Mouse (Mus musculus): ENCODE measurements around the gene Rasl12.

The Rasl12 gene

GRCm38 (mm10) chr9:65398279-65398678 lies at the start of gene Rasl12:
TSS of gene Rasl12 (plus strand) at chr9:65398506.
- peak; percentile 91 for DNase-seq

DNA sequence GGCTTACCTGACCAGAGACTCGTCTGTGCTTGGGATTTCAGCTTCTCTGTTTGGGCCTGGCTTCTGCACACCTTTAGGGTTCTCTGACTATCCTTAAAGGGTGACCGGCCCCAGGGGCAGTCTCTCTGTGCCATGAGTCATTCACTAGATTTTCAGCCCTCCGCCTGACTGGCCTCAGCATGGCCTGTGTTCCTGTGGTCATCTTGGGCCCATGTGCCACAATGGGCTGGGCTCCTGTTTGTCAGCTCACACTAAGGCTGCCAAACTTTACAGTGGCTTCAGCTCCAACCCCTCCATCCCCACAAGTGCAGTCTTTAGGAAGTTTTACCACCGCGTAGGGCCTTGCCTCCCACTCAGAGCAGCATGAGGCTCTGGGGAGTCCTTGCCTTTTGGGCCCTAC lies 45.1 kb upstream of the Rasl12 start:
- DNase-seq = no peak

- no peak for DNase-seq
Observed at GRCm38 (mm10) chr9:65356561-65356960, 41.7 kb upstream of the Rasl12 start.

GRCm38 (mm10) chr9:65356971-65357370 lies 41.3 kb upstream of the Rasl12 start:
- no peak for DNase-seq

- DNase-seq = no peak
Observed at GRCm38 (mm10) chr9:65358956-65359480, 39.3 kb upstream of the Rasl12 start.

GRCm38 (mm10) chr9:65360641-65361448 lies 37.5 kb upstream of the Rasl12 start, which contains the start of gene Ubap1l:
TSS of gene Ubap1l (plus strand) at chr9:65361041.
- no peak for DNase-seq

- DNase-seq = peak; percentile 40
Observed at GRCm38 (mm10) chr9:65363684-65364083, 34.6 kb upstream of the Rasl12 start.

- no peak for DNase-seq
Observed at GRCm38 (mm10) chr9:65365721-65366120, 32.6 kb upstream of the Rasl12 start.

- no peak for DNase-seq
Observed at GRCm38 (mm10) chr9:65371756-65372155, 26.6 kb upstream of the Rasl12 start.

DNA sequence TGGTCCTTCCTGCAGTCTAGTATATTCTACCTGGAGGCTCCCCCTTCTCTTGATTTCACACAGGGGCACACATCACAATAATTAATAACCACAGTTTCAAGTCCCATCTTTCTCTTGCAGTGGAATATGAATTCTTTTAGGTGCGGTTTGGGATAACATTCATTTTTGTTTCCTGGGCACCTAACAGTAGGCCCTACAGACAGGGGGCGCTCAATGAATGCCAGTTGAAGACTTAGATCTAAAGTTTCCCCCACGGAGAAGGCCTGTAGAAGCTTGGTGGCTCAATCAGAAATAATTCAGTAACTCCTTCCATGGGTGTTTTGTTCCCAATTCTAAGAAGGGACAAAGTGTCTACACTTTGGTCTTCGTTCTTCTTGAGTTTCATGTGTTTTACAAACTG lies 25.9 kb upstream of the Rasl12 start:
- peak; percentile 33 for DNase-seq

DNA sequence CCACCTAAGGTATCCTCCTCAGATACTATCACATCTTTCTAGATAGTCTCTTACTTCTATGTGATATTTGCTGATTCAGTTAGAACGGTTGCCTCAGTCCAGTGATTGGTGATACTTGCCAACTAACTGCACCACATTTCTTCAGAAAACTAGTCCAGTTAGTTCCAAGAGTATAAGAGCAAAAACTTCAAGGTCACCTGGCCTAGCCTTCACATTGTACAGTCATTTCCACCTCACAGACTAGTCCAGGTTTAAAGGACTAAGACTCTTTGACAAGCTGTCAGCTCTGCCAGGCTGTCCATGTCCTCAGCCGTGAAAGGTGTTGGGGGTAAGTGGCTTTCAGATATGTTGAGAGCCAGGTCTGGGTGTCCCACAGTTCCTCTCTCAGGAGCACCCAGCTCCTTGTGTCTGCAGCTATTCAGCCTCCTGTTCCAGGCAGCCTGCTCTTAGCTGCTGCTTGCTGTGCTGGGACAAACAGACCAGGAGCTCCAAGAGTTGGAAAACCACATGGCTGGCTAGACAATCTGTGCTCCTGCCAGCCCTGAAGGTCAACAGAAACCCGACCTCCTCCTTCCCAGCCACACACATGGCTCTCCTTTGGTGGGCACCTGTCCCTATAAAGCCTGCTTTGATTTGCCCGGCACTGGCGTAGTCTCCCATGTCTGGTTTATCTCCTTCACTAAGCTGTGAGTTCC lies 23.7 kb upstream of the Rasl12 start:
- DNase-seq = no peak

GRCm38 (mm10) chr9:65375163-65375934 lies 23.0 kb upstream of the Rasl12 start:
- no peak for DNase-seq

- DNase-seq = no peak
Observed at GRCm38 (mm10) chr9:65381017-65381590, 17.2 kb upstream of the Rasl12 start.

- no peak for DNase-seq
Observed at GRCm38 (mm10) chr9:65382031-65382750, 16.1 kb upstream of the Rasl12 start.

DNA sequence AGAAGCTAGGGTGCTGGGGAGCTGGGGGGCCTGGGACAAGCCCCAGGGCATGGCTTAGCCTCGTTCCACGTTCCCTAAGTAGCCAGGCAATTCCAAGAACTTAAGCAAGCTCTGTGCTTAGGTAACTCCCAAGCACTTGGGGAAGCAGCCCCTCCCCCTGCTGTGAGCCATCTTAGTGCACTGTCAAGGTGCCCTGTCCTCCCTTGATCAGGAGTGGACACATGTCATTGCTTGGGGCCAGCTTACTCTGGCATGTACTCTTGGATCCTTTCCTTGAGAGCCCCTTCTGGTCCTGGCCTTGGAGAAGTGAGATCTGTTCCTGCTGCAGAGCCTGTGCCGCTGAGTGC lies 15.6 kb upstream of the Rasl12 start:
- no peak for DNase-seq

DNA sequence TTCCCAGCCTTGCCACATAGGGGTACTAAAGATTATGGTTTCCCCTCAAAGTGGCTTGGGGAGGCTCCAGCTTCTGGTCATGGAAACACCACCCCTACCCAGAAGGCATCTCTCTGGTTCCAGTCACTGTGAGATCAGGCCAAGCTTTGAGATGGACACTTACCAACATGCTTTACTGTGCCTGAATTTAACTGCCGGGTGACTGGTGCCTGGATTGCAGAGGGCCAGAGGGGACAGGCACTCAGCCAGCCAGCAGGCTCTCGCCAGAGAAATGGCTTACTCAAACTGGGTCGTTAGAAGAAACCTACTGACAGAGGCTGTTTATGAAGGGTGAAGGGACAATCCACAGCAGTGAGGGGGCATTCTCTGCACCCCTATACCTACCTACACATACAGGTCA lies 14.0 kb upstream of the Rasl12 start:
- no peak for DNase-seq

- peak; percentile 46 for DNase-seq
Observed at GRCm38 (mm10) chr9:65386373-65387140, 11.7 kb upstream of the Rasl12 start.

DNA sequence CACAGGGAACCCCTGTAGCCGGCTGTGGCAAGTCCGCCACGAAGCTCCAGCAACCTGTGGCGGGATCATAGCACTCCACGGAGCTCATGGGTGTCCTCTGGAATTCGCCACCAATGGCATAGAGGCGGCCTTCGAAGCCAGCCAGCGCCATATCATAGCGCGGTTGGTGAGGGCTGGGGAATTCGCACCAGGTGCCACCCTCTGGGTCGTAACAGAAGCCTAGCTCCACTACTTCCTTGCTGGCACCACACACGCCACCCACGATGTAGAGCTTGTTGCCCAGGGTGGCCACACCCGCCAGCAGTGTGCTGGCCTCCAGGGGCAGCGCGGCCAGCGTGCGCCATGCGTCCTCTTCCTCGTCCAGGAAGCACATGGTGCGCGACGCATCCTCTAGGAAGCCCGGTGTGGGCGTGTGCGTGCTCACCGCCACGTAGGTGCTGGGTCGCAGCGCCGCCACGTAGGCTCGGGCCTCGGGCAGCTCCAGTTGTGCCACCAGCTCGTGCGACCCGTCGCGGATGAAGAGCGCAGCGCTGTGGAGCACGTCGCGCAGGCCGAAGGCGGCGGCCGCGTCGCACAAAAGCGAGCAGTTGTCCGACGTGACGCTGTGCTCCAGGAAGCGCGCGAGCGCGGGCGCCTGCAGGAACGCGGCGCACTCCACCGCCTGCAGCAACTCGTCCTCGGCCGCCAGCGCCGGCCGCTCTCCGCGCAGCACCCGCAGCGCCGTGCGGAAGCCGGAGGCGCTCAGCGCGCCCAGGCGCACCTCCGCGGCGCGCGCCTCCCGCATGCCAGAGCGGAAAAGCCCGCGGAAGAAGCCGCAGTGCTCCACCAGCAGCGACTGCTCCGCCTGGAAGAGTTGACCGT lies 7.3 kb upstream of the Rasl12 start:
- DNase-seq = peak; percentile 70

DNA sequence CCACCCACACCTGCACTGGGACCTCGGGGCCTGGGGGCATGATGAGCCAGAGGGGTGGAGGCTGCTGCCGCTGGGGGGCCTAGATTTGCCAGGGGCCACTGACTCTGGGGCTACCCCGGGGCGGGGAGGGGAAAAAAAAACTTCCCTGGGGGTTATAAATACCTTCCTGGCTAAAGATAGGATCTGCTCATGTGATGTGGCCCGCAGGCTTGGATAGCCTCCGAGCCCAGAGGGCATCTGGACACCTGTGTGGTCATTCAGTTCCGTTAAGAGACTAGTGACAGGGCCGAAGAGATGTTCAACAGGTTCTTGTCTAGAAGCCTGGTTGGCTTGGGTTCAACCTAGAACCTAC lies 6.7 kb upstream of the Rasl12 start, which contains the start of gene Kbtbd13:
Kbtbd13 (minus strand) TSS at position 40 of the 352 bp plus-strand sequence.
- no peak for DNase-seq

DNA sequence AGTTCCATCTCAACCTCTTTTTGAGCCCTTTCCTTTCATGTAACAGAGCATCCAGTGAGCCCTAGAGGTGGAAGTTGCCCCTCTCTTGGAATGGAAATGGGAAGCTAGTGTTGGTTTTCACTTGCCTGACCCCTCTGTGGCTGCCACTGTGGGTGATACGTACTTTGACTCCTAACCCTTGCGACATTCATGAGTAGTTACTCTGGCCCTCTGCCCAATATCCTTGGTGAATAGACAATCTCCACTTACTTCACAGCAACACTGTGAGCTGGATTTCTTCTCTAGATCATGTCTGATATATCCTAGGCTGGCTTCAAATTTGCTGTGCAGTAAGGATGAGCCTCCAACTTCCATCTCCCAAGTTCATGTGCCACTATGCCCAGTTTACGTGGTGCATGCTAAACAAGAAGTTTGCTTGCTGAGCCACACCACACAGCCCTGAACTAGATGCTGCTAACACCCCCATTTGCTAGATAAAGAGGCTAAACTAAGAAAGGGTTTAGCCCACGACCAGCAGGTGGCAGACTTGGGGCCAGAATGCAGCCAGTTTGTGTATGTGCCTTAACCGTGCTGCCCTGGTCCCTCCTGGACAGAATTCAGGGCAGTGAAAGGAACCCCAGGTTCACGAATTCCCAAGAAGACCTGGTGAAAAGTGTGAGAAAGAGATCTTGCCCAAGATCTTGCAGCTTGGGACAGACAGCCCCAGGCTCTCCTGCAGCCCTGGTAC lies 5.5 kb upstream of the Rasl12 start:
- peak; percentile 76 for DNase-seq

Measured in embryo, embryonic 11 days (tissue).